ENCODE assay signal across 8 mouse cellular contexts in genomic region chr7:100124211-100124610, GRCm38 (mm10). TPM values are rescaled to one million over a fixed set of nuclear protein-coding genes. Genes with fewer than 3 reads are reported as not detected.
DNase-seq lines count a peak whose midpoint lies in the region; ATAC-seq and TF ChIP-seq lines count a peak whose summit lies in the region.

No protein-coding gene starts in this region.

- H3K4me1 ChIP-seq in forebrain, embryonic 14.5 days (ENCODE audit: control insufficient read depth, insufficient read depth, low read length), result peaks cover 7% of the 10 kb centered on the region; the same call in 1 of the 2 replicates
- peaks cover 20% of the 10 kb centered on the region for H3K4me1 ChIP-seq in forebrain, embryonic 13.5 days
- peaks cover 19% of the 10 kb centered on the region for H3K4me1 ChIP-seq in neural tube, embryonic 15.5 days
- H3K4me1 ChIP-seq in spleen, adult 2 months (ENCODE audit: control insufficient read depth, insufficient read depth, insufficient read length), result no peaks in the 10 kb centered on the region; the same call in 1 of the 2 replicates
- peaks cover 13% of the 10 kb centered on the region for H3K4me1 ChIP-seq in hindbrain, embryonic 12.5 days

- TF ChIP-seq POLR2A in spleen, adult 2 months (IDR thresholded peaks at IDR 0.05; ENCODE audit: low read depth, low read length), result no peak

- H3K27ac ChIP-seq in forebrain, embryonic 14.5 days (ENCODE audit: low read depth, low read length), result no peak overlapping the region
- H3K27ac ChIP-seq in forebrain, embryonic 13.5 days, result no peak overlapping the region
- no peak overlapping the region for H3K27ac ChIP-seq in neural tube, embryonic 15.5 days (replicated peaks)
- H3K27ac ChIP-seq in spleen, adult 2 months (ENCODE audit: insufficient read depth, low read length), result no peak overlapping the region
- no peak overlapping the region for H3K27ac ChIP-seq in hindbrain, embryonic 12.5 days

- H3K4me3 ChIP-seq in forebrain, embryonic 14.5 days (ENCODE audit: low read depth, low read length), result no peak overlapping the region
- H3K4me3 ChIP-seq in forebrain, embryonic 13.5 days, result no peak overlapping the region
- H3K4me3 ChIP-seq in neural tube, embryonic 15.5 days (replicated peaks), result no peak overlapping the region
- H3K4me3 ChIP-seq in spleen, adult 2 months (ENCODE audit: extremely low read depth, insufficient read depth, insufficient read length), result no peak overlapping the region
- H3K4me3 ChIP-seq in hindbrain, embryonic 12.5 days, result no peak overlapping the region

- peak; percentile 41; the same call in 1 of the 2 replicates for TF ChIP-seq CTCF in spleen, adult 2 months (IDR thresholded peaks at IDR 0.05; ENCODE audit: extremely low read depth, insufficient read depth, insufficient read length, insufficient replicate concordance)

- no peak for ATAC-seq in forebrain, embryonic 14.5 days
- no peak for ATAC-seq in forebrain, embryonic 13.5 days
- no peak for ATAC-seq in neural tube, embryonic 15.5 days (ENCODE audit: low FRiP score)
- ATAC-seq in hindbrain, embryonic 12.5 days (ENCODE audit: low FRiP score), result no peak

- no peaks in the 10 kb centered on the region for H3K9me3 ChIP-seq in forebrain, embryonic 14.5 days (replicated peaks; ENCODE audit: control insufficient read depth, low read length)
- no peaks in the 10 kb centered on the region for H3K9me3 ChIP-seq in forebrain, embryonic 13.5 days (replicated peaks)
- H3K9me3 ChIP-seq in neural tube, embryonic 15.5 days (replicated peaks), result no peaks in the 10 kb centered on the region
- H3K9me3 ChIP-seq in hindbrain, embryonic 12.5 days (replicated peaks), result no peaks in the 10 kb centered on the region

- DNase-seq in forebrain, embryonic 14.5 days (ENCODE audit: low spot score), result peak; percentile 19
- DNase-seq in neural tube, embryonic 10.5 days (ENCODE audit: extremely low spot score, low spot score), result peak; percentile 44
- DNase-seq in c-Kit-negative CD71-positive TER-119-positive erythroid progenitor cells, embryonic 14.5 days (ENCODE audit: low read depth, low spot score), result peak; percentile 46
- DNase-seq in kidney, postnatal 4 days, result peak; percentile 65 to 68
- DNase-seq in spleen, adult 2 months (ENCODE audit: low read depth in 1 of 2, low spot score in 2 of 2), result peak in 1 of 2 experiments; percentile 37

- H3K27me3 ChIP-seq in forebrain, embryonic 14.5 days (replicated peaks; ENCODE audit: control insufficient read depth, insufficient read depth, low read length), result no peaks in the 10 kb centered on the region
- no peaks in the 10 kb centered on the region for H3K27me3 ChIP-seq in forebrain, embryonic 13.5 days
- no peaks in the 10 kb centered on the region for H3K27me3 ChIP-seq in neural tube, embryonic 15.5 days (replicated peaks)
- no peaks in the 10 kb centered on the region for H3K27me3 ChIP-seq in spleen, adult 2 months (ENCODE audit: control insufficient read depth, insufficient read depth, low read length)
- H3K27me3 ChIP-seq in hindbrain, embryonic 12.5 days, result no peaks in the 10 kb centered on the region

- no peak overlapping the region for H3K4me2 ChIP-seq in forebrain, embryonic 14.5 days (ENCODE audit: low read length)
- H3K4me2 ChIP-seq in forebrain, embryonic 13.5 days, result no peak overlapping the region
- no peak overlapping the region for H3K4me2 ChIP-seq in neural tube, embryonic 15.5 days
- no peak overlapping the region for H3K4me2 ChIP-seq in hindbrain, embryonic 12.5 days (replicated peaks)

- H3K9ac ChIP-seq in forebrain, embryonic 14.5 days (ENCODE audit: low read length), result no peak overlapping the region
- H3K9ac ChIP-seq in forebrain, embryonic 13.5 days, result no peak overlapping the region
- no peak overlapping the region for H3K9ac ChIP-seq in neural tube, embryonic 15.5 days (replicated peaks)
- H3K9ac ChIP-seq in hindbrain, embryonic 12.5 days, result no peak overlapping the region

- H3K36me3 ChIP-seq in forebrain, embryonic 14.5 days (ENCODE audit: control insufficient read depth, insufficient read depth, low read length), result no peaks in the 10 kb centered on the region
- 0 out of 2 replicates have a peak, but pooled peaks cover under 1% of the 10 kb centered on the region for H3K36me3 ChIP-seq in forebrain, embryonic 13.5 days (ENCODE audit: poor library complexity, severe bottlenecking)
- no peaks in the 10 kb centered on the region for H3K36me3 ChIP-seq in neural tube, embryonic 15.5 days
- H3K36me3 ChIP-seq in spleen, adult 2 months (ENCODE audit: control insufficient read depth, insufficient read depth, low read length), result no peaks in the 10 kb centered on the region
- no peaks in the 10 kb centered on the region for H3K36me3 ChIP-seq in hindbrain, embryonic 12.5 days

- WGBS in forebrain, embryonic 14.5 days, result 84% methylated on average over 2 of the region's 2 CpGs
- WGBS in forebrain, embryonic 13.5 days, result 79% methylated on average over 2 of the region's 2 CpGs
- WGBS in neural tube, embryonic 15.5 days, result 81% methylated on average over 2 of the region's 2 CpGs
- 76% methylated on average over 2 of the region's 2 CpGs for WGBS in spleen, adult 2 months
- 79% methylated on average over 2 of the region's 2 CpGs for WGBS in hindbrain, embryonic 12.5 days

RNA-seq across cellular contexts. Expression of gene Pold3, which starts 2.8 kb away (rescaled TPM):
- polyA plus RNA-seq in forebrain, embryonic 14.5 days (2014; fragmentation: Nextera tagmentation; extraction: Ambion mirVana), result 49.9 and 54.1 TPM in 2 replicates
- 71.4 and 78.4 TPM in 2 replicates for polyA plus RNA-seq in forebrain, embryonic 13.5 days (2015; fragmentation: Nextera tagmentation; extraction: Ambion mirVana)
- 40.3 and 46.8 TPM in 2 replicates for polyA plus RNA-seq in neural tube, embryonic 15.5 days (2015; fragmentation: Nextera tagmentation; extraction: Ambion mirVana)
- 6.7 and 7.9 TPM in 2 replicates for polyA plus RNA-seq in spleen, adult 2 months (2012; rRNA removed)
- polyA plus RNA-seq in hindbrain, embryonic 12.5 days (2016; fragmentation: Nextera tagmentation; extraction: Ambion mirVana), result 64.9 and 70.2 TPM in 2 replicates

RNA-seq across cellular contexts. Expression of gene Lipt2, which starts 34.9 kb away (rescaled TPM):
- polyA plus RNA-seq in forebrain, embryonic 14.5 days (2014; fragmentation: Nextera tagmentation; extraction: Ambion mirVana), result 19.6 and 24.0 TPM in 2 replicates
- 16.3 and 17.1 TPM in 2 replicates for polyA plus RNA-seq in forebrain, embryonic 13.5 days (2015; fragmentation: Nextera tagmentation; extraction: Ambion mirVana)
- polyA plus RNA-seq in neural tube, embryonic 15.5 days (2015; fragmentation: Nextera tagmentation; extraction: Ambion mirVana), result 16.9 and 17.0 TPM in 2 replicates
- 2.4 and 4.6 TPM in 2 replicates for polyA plus RNA-seq in spleen, adult 2 months (2012; rRNA removed)
- 15.5 and 17.9 TPM in 2 replicates for polyA plus RNA-seq in hindbrain, embryonic 12.5 days (2016; fragmentation: Nextera tagmentation; extraction: Ambion mirVana)

RNA-seq across cellular contexts. Expression of gene Kcne3, which starts 52.1 kb away (rescaled TPM):
- 0.58 and 0.91 TPM in 2 replicates for polyA plus RNA-seq in forebrain, embryonic 14.5 days (2014; fragmentation: Nextera tagmentation; extraction: Ambion mirVana)
- polyA plus RNA-seq in forebrain, embryonic 13.5 days (2015; fragmentation: Nextera tagmentation; extraction: Ambion mirVana), result 1.4 and 2.0 TPM in 2 replicates
- 0.99 and 6.4 TPM in 2 replicates for polyA plus RNA-seq in neural tube, embryonic 15.5 days (2015; fragmentation: Nextera tagmentation; extraction: Ambion mirVana)
- 1.3 and 2.2 TPM in 2 replicates for polyA plus RNA-seq in spleen, adult 2 months (2012; rRNA removed)
- polyA plus RNA-seq in hindbrain, embryonic 12.5 days (2016; fragmentation: Nextera tagmentation; extraction: Ambion mirVana), result 3.2 and 4.7 TPM in 2 replicates
